Mouse (Mus musculus) liver, embryonic 14.5 days (tissue): Measurements from ENCODE around the gene Tmsb10.

Experiments
- CTCF ChIP-seq: IDR thresholded peaks from 2 replicates; pipeline ENCODE4 v1.5.1; 2016; ENCODE audit warnings: antibody characterized with exemption, low read depth, control low read depth
- EP300 ChIP-seq: IDR thresholded peaks from 2 replicates; pipeline ENCODE4 v1.6.1; 2016; ENCODE audit warnings: antibody characterized with exemption, low read depth

DNA sequence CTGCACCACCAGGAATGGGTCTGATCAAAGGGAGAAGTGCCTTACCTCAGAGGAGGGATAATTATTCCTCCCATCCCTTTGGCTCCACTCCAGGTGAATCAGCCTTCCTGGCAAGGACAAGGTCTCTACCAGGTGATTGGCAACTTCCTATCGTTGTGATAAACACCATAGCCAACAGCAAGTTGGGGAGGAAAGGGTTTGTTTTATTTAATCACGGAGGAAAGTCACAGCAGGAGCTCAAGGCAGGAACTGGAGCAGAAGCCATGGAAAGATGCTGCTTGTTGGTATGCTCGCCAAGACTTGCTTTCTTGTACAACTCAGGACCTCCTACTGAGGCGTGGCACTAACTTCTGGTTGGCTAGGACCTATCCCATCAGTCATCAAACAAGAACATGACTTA, 47.3 kb downstream of the Tmsb10 start:
- TF ChIP-seq CTCF (no peak), EP300 (no peak)
